Mouse (Mus musculus) cortical plate, adult 2 months (tissue): ENCODE measurements at regions not wholly inside any gene's neighbourhood (a gene's known extent, or its start where the extent isn't known, plus 50 kb on each side); places are given as distances from the start of the nearest gene placed in this dataset.

Experiments
- CTCF ChIP-seq: fragments of 200-500 bp; IDR thresholded peaks from 2 replicates; pipeline ENCODE4 v1.5.1; 2011; ENCODE audit warnings: mild to moderate bottlenecking, control low read depth, low read length; ENCODE audit not compliant: insufficient read depth; ENCODE audit errors: extremely low read depth
- POLR2A ChIP-seq: fragments of 200-500 bp; IDR thresholded peaks from 2 replicates; pipeline ENCODE4 v1.6.1; 2011; ENCODE audit warnings: mild to moderate bottlenecking, low read length, control low read depth; ENCODE audit not compliant: insufficient read depth; ENCODE audit errors: extremely low read depth

- no peak for TF ChIP-seq CTCF
- TF ChIP-seq POLR2A, result no peak
Observed at GRCm38 (mm10) chr6:135596358-135596757, 234.0 kb downstream of the Emp1 start.
